Mouse (Mus musculus): ENCODE results near the gene Bmpr1a. TPM values are rescaled to one million over a fixed set of nuclear protein-coding genes. Genes with fewer than 3 reads are reported as not detected.

Bmpr1a gene
- total RNA-seq (2023): 10 to 100 TPM in 1 of 2 experiments, 1 to 10 TPM in 1; 9.8 to 17.8 TPM

GRCm38 (mm10) chr14:34503325-34503647 lies at the start of gene Bmpr1a:
Bmpr1a (minus strand) TSS chr14:34503341.

GRCm38 (mm10) chr14:34522701-34523100 lies 19.6 kb upstream of the Bmpr1a start, which contains the start of gene 9230112D13Rik:
9230112D13Rik (minus strand) TSS chr14:34522801.

GRCm38 (mm10) chr14:34375415-34375904 lies 127.7 kb downstream of the Bmpr1a start, which contains the start of gene Mmrn2:
Mmrn2 (plus strand) TSS chr14:34375465.

GRCm38 (mm10) chr14:34374577-34374976 lies 128.6 kb downstream of the Bmpr1a start, which contains the start of gene Sncg:
Sncg (minus strand) TSS chr14:34374789.

Other genes with a start within 250 kb of the Bmpr1a start
- gene Shld2, start 192.8 kb downstream of the Bmpr1a start, total RNA-seq (2023): 10 to 100 TPM in 1 of 2 experiments, 1 to 10 TPM in 1; 8.3 to 10.7 TPM
- gene Glud1, start 192.6 kb downstream of the Bmpr1a start, total RNA-seq (2023): 100 to 1,000 TPM; 205 to 247 TPM
- not detected for gene Fam25c, start 147.9 kb downstream of the Bmpr1a start, total RNA-seq (2023)
- not detected for gene Sncg, start 128.6 kb downstream of the Bmpr1a start, total RNA-seq (2023)
- under 1 TPM; 0.15 to 0.24 TPM for gene Mmrn2, start 127.9 kb downstream of the Bmpr1a start, total RNA-seq (2023)
- gene 9230112D13Rik, start 19.5 kb upstream of the Bmpr1a start, total RNA-seq (2023): not detected
- gene Ldb3, start 85.3 kb upstream of the Bmpr1a start, total RNA-seq (2023): under 1 TPM in 1 of 2 experiments, not detected in 1; 0.33 TPM
- not detected for gene Opn4, start 96.8 kb upstream of the Bmpr1a start, total RNA-seq (2023)
- gene Wapl, start 170.6 kb upstream of the Bmpr1a start, total RNA-seq (2023): 10 to 100 TPM; 64.9 to 65.6 TPM